Mouse (Mus musculus) spleen, adult 12 weeks (tissue): ENCODE data around the gene Traf3ip2.
A peak's percentile ranks its signal among the peaks of the same experiment; 100 is the strongest.

Experiments used
- DNase-seq: peaks from one replicate; pipeline ENCODE4 v3.0.0; 2022; ENCODE audit warnings: low spot score

The Traf3ip2 gene

DNA sequence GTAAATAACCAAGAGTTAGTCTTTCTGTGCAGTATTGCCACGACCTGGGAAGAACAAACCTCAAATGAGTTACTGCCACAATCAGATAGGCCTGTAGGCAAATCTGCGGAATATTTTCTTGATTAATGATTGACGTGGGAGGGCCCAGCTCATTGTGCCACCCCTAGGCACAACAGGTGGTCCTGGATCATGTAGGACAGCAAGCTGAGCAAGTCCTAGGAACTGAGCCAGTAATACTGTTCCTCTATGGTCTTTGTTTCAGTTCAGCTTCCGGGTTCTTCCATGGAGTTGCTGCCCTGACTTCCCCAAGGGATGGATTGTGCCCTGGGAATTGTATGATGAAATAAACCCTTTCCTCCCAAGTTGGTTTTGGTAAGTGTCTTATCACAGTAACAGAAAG lies 68.3 kb downstream of the Traf3ip2 start:
- no peak for DNase-seq

DNA sequence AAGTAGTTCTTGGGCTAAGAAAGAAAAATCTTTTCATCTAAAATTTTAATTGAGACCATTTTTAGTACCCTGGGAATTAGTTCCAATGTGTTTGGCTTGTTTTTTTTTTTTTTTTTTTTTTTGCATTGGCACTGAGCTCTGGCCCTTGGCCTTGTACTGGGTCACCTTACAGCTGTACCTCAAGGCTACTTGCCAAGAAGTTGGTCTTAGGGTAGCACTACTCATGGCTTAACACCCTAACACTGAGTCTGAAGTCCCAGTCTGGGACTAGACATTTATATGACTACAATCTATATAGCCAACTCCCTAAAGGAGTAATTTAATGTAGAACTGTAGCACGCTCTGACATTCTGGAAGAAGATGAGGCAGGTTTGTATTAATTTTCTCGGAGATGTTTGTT lies 69.8 kb downstream of the Traf3ip2 start:
- DNase-seq, result no peak

DNA sequence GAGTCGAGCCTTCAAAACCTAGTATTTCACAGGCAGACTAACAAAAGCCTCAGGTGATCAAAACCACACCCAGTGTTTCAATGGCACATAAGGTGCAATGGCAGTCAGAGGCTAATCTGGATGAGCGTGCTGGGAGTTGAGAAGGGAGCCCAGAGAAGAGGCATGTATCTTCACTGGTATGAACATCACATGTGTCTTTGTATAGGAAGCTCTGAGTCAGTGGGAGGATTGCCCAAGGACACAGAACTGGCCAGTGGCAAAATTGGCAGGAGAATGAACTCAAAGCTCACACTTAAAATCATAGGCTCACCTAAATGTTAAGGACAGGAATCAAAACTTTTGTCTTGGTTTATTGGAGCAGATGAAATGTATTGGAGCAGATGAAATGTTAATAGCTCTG lies 70.7 kb downstream of the Traf3ip2 start:
- DNase-seq, result no peak

GRCm38 (mm10) chr10:39686811-39687210 lies 74.1 kb downstream of the Traf3ip2 start:
- DNase-seq, result peak; percentile 13

DNA sequence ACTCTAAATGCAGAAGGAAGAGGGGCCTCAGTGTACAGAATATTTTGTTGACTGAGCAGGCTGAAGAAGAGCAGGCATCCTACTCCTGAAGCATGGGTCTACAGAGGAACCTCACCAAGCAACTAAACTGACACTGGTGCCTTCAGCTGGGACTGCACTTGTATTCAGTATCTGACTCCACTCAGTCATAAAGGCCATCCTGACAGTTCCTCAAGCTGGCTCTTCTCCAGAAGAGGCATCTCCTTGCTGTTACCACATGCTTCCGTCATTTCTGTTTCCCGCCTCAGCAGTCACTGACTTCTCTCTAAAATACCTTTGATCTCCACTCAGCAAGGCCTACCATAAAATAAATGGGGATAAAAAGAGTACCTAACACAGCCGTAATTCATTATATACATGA lies 75.1 kb downstream of the Traf3ip2 start:
- DNase-seq, result no peak

DNA sequence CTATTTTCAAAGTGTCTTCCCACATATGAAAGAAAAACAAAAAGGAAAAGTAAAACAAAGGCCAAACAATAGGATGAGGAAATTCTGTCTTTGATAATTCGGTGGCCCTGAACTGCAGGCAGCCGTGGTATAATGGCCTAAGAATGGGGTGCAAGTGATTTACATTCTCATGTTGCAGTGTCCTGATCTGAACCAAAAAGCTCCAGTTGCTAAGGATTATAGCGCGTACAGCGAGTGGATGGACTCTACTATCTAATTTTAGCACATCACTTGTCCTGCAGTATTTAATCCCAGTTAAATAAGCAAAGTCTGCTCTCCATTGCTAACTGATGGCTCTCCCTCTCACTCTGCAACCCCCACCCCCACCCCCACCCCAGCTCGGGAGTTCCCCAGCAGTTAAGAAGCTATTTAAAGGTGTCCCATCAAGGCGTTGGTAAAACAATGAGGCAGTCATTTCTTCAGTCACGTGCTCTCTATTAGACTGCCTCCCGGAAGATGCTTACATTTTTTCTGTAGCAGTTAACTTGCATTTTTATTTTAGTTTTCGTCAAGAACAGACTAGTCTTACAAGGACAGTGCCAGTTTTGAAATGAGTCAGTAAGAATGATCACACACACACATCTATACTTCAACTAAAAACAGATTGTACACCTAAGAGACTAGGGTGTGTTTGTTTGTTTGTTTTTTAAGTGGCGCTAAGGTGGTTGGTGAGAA lies 78.8 kb downstream of the Traf3ip2 start:
- no peak for DNase-seq

- DNase-seq, result no peak
These were observed 79.4 kb downstream of the Traf3ip2 start for GRCm38 (mm10) chr10:39692152-39692551.
